Mouse (Mus musculus) spleen, postnatal 4 days (tissue): ENCODE measurements around the gene Armc12.

Source experiments
- DNase-seq, 2 experiments: peaks; one replicate each; pipeline ENCODE4 v3.0.0; 2022; ENCODE audit warnings: low spot score in 2 of 2

Gene Armc12

DNA sequence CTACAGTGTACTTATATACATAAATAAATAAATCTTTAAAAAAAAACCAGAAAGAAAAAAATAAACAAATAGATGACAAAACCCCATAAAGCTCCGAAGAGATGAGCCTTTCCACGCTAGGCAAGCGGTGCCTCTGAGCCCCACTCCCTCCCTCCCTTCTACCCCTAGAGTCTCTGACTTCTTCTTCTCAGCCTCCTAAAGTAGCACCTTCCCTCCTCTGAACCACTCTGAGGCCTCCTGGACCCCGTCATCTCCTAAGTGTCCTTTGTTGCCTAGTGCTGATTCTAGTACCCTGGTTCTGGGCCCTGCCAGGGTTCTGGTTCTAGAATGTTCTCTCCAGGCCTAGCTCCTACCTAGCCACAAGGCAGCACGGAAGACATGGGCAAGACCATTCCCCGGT, at the start of gene Armc12:
Gene Armc12 (plus strand): TSS at position 301 of the 400 bp plus-strand sequence.
- no peak for DNase-seq

DNA sequence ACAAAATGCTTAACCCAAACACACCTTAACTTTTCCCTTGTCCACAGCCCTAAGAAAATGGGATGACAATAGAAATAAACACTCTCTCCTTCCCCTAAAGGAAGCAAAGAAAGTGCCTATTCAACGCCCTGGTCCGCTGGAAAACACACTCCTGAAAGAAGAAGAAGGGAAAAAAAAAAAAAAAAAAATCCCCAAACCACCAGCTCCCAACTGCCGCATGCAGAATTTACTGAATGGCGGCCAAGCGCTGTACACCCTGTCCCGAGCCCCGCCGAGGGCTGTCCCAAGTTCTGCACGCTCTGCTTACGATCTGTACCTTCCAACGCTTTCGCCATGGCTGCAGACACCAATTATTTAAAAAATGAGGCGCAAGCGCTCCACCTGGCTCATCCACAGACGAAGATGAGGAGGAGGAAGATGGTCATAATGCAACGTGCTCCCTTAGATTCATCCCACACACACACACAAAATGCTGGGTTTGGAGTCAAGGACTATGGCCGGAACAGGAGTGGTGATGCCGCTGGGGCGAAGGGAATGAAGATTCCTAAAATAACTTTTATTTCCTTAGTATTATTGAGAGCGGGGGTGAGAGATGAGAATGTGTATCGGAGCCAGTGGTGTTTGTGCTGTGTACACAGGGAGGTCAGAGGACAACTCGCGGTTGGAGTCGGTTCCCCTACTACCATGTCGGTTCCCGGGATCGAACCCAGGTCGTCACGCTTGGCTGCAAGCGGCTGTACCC, 45.7 kb upstream of the Armc12 start:
- peak in 1 of 2 experiments; percentile 51 for DNase-seq

DNA sequence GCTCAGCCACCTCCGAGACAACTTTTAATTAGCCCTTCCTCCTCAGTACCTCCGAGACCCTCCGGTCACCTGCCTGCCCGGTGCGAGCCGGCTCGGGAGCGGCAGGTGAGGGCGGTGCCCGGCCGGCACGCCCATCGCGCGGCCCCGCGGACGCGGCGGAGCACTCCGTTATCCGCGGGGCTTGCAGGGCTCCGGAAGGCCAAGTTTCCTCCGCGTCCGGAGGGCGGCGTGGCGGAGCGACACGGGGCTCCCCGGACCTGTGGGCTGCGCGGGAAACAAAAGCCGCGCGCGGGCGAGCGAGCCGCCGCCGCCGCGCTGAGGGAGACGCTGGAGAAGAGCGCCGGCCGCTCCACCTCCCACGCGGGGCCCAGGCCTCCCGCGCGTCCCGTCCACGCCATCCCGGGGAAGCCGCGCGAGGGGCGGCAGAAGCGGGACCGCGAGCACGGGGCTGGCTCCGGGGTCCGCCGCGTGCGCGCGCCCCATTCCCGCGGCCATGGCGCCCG, 45.1 kb upstream of the Armc12 start:
- DNase-seq: peak; percentile 45 to 80

DNA sequence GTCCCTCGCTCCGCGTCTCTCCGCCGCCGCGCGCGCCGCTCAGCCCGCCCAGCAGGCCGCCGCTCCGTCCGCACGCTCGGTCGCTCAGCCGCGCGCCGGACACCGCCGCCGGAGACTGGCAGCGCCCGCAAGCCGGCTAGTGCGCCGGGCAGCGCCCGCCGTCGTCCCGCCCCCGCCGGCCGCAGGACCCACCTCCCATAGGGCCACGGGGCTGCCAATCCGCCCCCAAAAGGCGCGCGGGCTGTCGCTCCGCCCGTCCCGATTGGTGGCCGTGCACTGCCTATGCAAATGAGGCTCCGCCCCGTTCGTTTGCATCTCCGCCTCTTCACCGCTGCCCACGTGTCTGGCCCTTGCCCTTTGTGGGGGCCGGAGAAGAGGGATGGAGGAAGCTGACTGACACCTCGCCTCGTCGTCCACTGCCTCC, 44.6 kb upstream of the Armc12 start:
- peak; percentile 97 to 98 for DNase-seq

DNA sequence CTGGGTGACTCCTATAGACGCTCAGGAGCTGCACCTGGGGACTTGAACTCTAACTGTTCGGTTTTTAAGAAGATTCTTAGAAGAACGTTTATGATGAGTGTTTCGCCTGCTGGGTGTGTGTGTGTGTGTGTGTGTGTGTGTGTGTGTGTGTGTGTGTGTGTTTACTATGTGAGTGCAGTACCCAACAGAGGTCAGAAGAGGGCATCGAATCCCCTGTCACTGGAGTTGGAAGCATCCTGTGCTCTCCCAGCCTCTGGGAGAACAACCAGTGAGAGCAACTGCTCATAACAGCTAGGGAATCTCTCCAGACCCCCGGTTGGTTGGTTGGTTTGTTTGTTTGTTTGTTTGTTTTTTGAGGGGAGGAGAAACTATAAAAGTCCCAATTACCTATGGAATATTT, 43.9 kb upstream of the Armc12 start:
- DNase-seq: no peak

DNA sequence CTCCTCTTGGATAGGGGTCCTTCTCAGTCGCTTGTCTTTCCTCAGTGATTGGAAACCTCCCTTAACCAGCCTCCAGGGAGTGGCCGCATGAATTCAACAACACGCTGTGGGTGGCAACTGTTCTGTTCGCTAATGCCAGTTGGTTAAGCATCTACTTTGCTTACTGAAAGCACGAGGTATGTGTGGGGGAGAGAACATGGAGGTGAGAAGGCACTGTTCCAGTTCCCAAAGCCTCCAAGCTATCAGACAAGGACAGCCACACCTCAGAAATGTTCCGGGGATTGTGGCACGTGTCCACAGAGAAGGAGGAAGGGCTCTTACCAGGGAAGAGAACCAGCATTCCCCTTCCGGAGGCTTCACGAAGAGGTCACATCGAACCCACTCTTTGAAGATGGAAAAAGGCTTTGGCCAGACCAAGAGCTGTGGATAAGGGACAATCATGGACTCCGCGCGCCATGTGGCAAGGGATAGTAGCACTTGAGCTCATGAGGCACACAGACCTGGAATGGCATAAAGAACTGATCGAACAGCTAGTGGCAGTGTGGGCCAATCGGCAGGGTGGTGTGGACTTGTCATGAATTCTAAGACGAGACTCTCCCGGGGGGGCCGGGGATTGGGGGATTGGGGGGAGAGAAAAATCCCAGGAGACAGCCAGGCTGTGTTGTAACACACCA, 42.9 kb upstream of the Armc12 start:
- DNase-seq: no peak

DNA sequence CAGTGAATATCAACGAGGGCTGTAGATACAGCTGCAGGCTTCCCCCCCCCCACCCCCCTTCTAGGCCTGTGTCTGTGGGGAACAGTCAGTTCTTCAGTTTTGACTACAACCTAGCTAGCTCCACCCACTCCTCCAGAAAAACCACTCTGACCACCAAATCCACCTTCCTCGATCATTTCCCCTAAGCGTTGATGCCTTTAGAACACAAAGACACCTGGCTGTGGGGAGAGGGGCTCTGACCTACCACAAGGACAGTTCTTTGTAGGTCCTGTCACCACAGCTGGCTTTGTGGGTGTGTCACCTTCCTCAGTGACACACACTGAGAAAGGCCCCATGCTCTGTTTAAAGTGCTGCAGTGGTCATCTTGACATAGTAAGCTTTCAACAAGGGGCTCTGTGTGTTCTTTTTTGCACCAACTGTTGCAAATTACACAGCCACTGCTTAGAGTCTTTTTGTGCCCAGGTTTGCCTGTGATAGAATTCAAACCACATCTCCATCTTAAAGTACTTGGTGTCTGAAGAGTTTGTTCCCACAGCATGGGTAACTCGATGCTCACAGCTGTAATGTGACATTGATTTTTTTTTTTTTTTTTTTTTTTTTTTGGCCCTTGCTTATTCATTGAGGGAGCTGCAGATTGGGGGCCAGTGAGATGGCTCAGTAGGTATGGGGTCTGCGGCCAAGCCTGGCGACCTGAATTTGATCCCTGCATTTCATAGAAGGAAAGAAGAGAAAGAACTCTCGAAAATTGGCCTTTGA, 42.2 kb upstream of the Armc12 start:
- DNase-seq: no peak

DNA sequence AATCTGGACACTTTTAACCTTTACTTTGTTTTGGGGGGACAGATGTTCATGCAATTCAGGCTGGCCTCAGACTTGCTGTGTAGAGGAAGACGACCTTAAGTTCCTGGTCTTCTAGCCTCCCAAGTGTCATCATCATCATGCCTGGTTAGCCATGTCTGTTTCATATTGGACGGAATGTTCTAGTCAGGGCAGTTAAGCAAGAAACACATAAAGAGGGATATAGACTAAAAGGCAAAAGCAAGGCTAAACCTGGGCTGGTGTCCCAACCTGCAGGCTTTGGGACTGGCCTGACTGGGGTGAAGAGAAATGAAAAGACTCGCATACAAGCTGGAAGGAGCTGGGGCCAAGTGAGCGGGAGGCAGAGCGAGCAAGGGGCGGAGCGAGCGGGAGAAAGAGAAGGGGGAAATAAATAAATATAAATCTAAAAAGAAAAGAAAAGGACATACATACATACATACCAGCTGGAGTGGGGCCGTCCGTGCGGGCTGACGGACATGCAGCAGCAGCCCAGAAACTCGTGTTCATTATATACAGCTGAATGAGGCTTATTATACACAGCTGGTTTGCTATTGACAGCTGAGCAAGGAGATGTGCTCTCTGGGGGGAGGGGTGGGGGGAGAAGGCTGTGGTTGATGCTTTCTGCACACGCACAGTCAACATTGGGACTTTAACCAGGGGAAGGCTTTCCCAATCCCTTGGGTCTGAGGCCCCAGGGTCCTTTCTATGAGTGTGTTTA, 39.4 kb upstream of the Armc12 start:
- DNase-seq: no peak

DNA sequence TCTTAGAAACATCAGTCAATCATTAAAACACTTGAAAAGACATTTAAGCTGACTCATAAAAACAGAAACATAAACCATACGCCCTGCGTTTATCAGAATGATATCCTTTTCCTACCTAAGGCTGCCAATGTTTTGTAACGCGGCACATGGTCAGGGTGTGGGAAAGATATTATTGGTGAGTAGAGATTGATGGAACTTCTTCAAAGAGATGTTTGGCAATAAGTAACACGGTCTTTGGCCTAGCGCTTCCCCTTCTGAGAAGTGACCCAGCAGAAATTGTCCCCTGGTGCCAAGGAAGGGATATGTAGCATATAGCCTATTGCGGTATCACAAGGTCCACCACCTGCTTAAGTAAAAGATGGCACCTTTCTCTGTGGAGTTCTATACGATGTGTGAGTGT, 34.8 kb upstream of the Armc12 start:
- DNase-seq: no peak

DNA sequence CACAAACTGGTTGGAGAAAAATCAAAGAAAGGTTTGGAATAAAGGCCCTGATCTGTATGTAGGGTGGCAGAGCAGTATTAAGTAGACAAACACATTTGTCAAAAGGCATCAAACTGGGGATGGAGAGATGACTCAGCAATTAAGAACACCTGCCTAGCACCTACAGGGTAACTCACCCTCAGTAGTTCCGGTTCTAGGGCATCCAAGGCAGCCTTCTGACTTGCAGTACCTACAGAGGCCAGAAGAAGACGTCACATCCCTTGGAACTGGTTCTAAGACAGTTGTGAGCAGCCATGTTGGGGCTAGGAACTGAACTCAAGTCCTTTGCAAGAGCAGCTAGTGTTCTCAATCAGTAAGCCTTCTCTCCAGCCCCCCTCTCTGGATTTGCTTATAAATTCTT, 31.4 kb upstream of the Armc12 start:
- no peak for DNase-seq

DNA sequence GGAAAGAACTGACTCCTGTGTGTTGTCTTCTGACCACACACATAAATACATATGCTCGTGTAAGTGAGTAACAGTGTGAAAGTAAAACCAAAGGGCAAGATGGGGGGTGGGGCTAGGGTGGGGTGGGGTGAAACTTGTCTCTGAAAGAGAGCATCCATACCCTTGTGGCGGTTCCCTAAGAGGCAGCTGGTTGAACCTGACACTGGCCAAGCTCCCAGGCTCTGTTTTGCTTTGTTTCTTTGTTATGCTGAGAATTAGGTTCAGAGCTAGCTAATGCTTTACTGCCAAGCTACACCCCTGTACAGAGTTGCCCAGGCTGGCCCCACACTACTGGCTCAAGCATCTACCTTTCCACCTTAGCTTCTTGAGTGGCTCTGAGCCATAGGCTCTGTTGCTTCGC, 30.1 kb upstream of the Armc12 start:
- no peak for DNase-seq

DNA sequence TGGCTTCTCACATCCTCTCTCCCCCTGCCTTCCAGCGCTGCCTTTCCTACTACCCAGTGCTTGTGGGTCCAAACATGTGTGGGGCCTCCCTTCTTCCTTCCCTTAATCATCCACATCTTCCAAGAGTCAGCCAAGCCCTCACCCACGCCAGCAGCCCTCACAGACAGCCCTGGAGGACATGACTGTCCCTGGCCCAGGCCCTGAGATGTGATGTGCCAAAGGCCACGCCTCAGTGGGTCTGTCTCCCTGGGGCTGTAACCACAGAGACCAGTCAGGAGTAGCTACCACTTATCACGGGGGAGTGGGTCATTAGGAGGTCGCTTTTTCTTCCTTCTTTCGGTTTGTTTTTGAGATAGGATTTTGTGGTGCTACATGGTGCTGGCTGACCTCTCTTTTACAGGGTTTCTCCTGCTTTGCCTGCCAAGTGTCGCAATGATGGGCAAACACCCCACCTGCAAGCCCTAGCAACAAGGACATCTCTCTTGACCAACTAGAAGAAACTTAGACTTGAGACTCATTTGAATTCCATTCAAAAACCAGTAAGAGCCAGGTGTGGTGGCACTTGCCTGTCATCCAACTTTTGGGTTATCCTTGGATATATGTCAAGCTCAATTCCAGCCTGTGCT, 28.3 kb upstream of the Armc12 start:
- DNase-seq: no peak

DNA sequence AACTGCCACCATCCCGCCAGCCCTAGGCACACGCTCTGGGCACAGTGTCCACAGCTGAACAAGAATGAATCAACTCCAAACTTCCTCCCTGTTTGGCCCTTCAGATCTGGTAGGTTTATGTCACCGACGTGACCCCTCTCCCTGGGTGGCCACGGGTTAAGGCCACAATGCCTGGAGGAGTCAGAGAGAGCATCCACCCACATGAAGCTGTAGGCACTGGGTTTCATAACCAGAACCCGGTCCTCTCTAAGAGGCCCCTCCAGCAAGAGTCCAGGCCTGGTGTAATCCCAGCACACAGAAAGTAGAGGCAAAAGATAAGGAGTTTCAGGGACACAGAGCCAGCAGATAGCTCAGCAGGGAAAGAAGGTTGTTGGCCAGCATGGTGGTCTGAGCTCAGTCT, 26.4 kb upstream of the Armc12 start:
- DNase-seq: no peak

DNA sequence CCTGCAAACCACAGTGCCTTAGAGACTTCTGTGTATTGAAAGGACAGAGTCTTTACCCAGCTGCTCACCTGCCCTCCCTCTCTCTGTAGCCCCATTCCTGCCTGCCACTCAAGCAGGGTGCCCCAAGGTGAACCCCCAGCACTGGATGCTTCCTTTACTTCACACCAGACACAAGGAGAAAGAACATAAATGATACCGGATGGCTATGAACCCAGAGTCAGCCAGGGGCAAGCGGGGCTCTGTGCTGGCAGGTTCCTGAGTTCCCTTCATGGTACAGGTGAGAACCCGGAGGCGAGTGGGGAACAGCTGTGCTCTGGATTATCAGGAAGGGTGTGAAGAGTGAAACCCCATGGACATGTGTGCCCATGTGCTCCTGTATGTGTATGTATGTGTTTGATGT, 25.0 kb upstream of the Armc12 start:
- no peak for DNase-seq

DNA sequence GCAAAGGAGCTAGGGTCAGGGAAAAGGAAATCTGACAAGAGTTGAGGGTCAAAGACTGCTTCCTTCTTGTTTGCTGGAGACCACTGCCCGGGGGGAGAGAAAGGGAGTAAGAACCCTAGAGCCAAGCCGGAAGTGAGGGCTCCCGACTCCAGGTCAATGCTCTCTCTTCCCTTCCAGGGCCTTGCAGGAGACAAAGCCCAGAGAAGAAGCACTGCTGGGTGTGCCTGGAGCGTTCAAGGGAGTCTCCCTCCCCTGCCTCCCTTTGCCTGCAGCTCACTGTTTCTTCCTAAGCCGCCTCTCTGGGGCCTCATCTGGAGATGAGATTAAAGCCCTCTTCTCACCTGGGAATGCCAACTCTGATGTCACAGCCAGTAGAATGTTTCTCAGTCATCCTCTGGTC, 23.7 kb upstream of the Armc12 start:
- DNase-seq: no peak

DNA sequence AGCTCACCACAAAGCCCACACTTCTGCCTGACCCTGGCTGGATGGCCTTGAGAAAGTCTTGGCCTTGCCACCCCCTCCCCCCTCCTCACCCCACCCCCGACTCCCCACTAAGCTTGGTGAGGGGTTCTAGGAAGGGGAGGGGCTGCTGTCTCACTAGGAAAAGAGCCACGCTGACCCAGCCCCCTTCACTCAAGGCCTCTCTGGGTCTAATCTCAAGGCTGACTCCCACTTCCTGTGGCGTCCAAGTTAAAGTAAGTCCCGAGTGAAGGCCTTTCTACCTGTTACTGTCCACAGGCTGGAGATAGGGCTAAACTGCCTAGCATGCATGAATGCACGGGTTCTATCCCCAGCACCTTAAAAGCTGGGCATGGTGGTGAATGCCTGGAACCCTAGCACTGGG, 23.1 kb upstream of the Armc12 start:
- no peak for DNase-seq

DNA sequence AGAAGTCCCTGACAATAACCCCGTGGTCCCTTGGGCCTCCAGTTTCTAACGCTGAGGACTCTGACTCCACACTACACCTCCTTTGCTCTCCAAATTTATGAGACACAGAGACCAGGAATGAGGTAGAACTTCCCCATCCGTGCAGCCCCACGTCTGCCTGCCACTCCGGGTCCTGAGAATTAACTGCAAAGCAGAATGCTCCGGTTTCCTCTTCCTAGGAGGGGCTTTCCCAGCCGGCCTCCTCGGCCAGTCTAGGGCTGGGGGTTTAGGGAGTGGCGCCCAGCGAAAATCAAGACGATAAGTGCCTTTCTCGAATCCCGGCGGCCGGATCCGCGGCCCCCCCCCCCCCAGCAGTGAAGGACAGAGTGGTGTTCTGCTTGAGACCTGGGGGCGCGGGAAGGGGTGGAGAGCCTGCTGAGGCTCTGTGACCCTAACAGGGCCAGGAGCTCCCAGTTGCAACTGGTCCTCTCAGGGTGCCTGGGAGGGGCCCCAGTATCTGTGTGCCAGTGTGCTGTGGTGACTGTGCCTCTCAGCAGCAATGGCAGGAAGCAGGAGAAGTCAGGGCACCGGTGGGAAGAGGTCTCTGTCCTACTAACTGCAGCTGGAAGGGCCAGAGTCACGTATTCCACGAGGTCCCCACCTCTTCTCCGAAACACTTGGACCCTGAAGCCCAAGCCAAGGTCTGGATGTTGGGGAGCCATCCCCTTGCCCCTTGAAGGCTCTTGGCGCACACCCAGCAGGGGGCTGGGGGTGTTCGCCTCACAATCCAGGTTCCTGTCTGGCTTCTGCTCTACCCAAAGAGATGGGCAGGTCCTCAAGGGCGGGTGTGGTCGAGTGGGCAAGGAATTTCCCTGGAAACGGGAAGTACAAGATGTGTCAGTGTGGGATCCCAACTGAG, 19.9 kb upstream of the Armc12 start:
- DNase-seq: no peak

DNA sequence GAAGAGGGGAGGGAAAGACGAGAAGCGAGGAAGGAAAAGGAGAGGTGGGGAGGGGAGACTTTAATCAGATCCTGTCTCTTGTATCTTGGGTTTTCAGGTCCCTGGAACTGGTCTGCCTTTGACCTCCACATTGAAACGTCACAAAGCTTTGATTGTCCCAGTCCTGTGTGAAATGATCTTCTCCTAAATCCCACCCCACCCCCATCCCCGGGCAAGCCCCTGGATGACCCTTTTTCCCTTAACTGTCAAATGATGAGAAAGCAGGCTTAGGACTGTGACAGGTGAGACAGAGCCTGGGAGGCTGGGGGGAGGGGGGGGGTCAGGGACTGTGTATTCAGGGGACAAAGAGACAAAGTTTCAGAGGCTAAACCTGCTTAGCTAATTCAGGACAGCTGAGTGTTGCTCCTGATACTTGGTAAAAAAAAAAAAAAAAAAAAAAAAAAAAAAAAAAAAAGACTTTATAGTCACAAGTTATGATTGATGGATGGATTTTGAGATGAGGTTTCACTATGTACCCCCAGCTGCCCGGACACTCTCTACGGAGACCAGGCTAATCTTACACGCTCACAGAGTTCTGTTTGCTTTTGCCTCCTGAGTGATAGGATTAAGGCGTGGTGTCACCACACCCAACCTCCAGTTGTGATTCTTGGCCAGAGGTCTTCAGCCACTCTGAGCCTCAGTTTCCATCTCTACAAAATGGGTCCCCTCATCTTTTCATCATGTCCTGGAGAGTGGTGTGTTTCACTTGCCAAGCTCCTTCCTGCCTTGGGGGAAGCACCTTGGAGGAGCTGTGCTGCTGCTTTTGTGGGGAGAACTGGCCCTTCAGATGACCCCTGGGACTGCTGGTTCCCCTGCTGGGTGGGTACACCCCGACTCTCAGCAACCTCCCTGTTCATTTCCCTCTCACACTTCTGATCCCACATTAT, 18.7 kb upstream of the Armc12 start:
- no peak for DNase-seq

DNA sequence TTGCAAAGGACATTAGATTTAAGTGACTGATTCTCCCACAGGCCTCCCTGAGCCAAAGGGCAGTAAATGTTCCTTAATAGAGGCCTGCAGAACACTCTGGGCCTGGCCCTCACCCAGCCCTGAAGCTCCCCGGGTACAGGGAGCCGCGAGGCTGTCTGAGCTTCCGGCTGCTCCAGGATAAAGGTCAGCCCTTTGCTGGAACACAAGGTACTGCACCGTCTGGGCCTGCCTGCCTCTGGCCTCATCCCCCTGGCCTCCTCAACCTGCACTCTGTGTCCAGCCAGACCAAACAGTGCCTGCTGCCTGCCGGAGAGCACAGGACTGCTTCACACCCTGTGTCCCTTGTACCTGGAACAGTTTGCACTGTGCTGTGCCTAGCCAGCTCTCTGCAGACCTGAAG, 17.9 kb upstream of the Armc12 start:
- DNase-seq: no peak
